Mouse (Mus musculus) ES-Bruce4 (cell line): ENCODE measurements around the gene Gm21319. TPM values are rescaled to one million over a fixed set of nuclear protein-coding genes. Genes with fewer than 3 reads are reported as not detected.
"Not testable (repeated sequence)": the region's sequence is repeated elsewhere in the genome, so short reads cannot be mapped to it uniquely, and the experiment has no call there.

Experiments
- H3K27ac ChIP-seq: 2 replicates; pipeline ENCODE4 v1.5.1; 2012; ENCODE audit warnings: low read length, inconsistent platforms; ENCODE audit not compliant: insufficient read depth
- H3K27me3 ChIP-seq: 2 replicates; pipeline ENCODE4 v1.6.1; 2012; ENCODE audit warnings: mild to moderate bottlenecking, low read length, inconsistent platforms; ENCODE audit not compliant: control insufficient read depth, poor library complexity, insufficient read depth, severe bottlenecking
- H3K36me3 ChIP-seq: 2 replicates; pipeline ENCODE4 v1.6.1; 2012; ENCODE audit warnings: inconsistent platforms, mild to moderate bottlenecking, low read length, moderate library complexity; ENCODE audit not compliant: control insufficient read depth, poor library complexity, insufficient read depth, severe bottlenecking
- H3K4me1 ChIP-seq: one replicate; pipeline ENCODE4 v1.8.1; 2011; ENCODE audit warnings: low read length; ENCODE audit not compliant: control insufficient read depth, insufficient read depth
- H3K4me3 ChIP-seq: 2 replicates; pipeline ENCODE4 v1.5.1; 2011; ENCODE audit warnings: low read depth, mild to moderate bottlenecking, low read length
- H3K9ac ChIP-seq: 2 replicates; pipeline ENCODE4 v1.6.1; 2012; ENCODE audit warnings: low read depth, mild to moderate bottlenecking, inconsistent platforms; ENCODE audit not compliant: poor library complexity, severe bottlenecking
- H3K9me3 ChIP-seq: replicated peaks from 2 replicates; pipeline ENCODE4 v1.6.1; 2012; ENCODE audit warnings: mild to moderate bottlenecking, low read length, inconsistent platforms; ENCODE audit not compliant: control insufficient read depth, poor library complexity, insufficient read depth, severe bottlenecking
- polyA plus RNA-seq: library from polyadenylated mRNA; stranded (reverse); fragments of >200 nt; gene quantifications from 2 replicates; pipeline ENCODE4 v1.2.4, GENCODE M21; 2011; ENCODE audit warnings: low read depth; ENCODE audit not compliant: missing spikeins, insufficient read depth, insufficient read length

The Gm21319 gene
- polyA plus RNA-seq: 0.38 TPM in 1 of 2 replicates, not detected in the other

DNA sequence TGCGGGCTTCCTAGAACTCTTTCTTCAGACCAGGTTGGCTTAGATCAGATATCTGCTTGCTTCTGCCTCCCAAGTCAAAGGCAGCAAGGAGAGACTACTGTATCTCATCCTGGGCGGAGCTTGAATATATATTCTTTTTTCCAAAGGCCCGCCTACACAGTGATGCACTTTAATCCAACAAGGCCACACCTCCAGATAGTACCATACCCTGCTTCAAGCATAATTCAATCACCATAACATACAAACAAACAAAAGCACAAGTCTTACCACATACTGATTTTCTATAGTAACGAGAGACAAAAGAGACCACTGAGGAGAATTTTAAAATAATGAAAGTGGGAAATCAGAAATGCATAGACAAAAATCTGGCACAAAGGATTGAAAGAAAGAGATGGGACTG lies at the start of gene Gm21319:
Gm21319 (minus strand) TSS at position 101 of the 400 bp plus-strand sequence.
- not testable (repeated sequence) for H3K4me1 ChIP-seq, H3K9ac ChIP-seq, H3K4me3 ChIP-seq, H3K27me3 ChIP-seq, H3K9me3 ChIP-seq, H3K27ac ChIP-seq, H3K36me3 ChIP-seq

DNA sequence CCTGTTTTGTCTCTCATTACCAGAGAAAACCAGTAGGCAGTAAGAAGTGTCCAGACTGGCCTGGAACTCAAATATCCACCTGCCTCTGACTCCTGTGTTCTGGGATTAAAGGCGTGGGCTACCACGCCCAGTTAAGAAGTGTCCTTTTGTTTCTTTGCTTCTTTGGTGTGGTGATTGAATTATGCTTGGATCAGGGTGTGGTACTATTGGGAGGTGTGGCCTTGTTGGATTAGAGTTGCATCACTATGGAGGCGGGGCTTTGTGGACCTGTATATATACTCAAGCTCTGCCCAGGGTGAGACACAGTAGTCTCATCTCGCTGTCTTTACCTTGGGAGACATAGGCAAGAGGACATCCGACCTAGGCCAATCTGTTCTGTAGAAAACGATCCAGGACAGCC lies 40.7 kb upstream of the Gm21319 start, which contains the start of gene BB287469:
BB287469 (plus strand) TSS at position 301 of the 400 bp plus-strand sequence.
- not testable (repeated sequence) for H3K36me3 ChIP-seq, H3K9me3 ChIP-seq, H3K27ac ChIP-seq, H3K4me1 ChIP-seq, H3K27me3 ChIP-seq, H3K4me3 ChIP-seq, H3K9ac ChIP-seq

DNA sequence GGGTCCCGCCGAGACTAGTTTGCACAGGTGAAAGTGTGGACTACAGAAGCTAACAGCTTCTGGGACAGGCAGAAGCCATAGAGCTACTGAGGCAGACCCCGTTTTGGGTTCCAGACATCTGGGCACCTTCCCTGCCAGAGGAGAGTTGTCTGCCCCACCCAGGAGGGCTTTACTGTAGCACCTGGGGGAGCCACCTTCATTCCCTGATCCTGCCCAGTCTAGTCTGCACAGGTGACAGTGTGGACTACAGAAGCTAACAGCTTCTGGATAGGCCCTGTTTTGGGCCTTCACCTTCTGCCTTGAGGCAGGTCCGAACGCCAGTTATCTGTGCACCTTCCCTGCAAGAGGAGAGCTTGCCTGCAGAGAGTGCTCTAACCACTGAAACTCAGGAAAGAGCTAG lies 22.4 kb upstream of the Gm21319 start:
- H3K27ac ChIP-seq: not testable (repeated sequence)

DNA sequence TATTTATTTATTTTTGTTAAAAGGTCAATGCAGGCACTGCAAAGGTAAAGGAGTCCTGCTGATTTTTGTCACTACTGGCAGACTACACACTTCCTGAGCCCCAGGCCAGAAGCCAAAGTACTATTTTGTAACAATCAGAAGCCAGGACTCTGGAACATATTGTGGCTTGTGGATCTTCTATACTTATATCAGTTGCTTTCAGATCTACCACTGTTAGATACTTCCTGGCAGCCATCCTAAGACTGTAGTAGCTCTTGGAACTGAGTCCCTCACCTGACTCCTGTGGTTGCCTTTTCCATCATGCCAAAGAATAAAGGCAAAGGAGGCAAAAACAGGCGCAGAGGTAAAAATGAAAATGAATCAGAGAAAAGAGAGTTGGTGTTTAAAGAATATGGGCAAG lies 19.7 kb upstream of the Gm21319 start, which contains the start of gene Gm21936:
Gm21936 (plus strand) TSS at position 301 of the 400 bp plus-strand sequence.
- H3K4me3 ChIP-seq, H3K36me3 ChIP-seq, H3K27me3 ChIP-seq, H3K27ac ChIP-seq, H3K9me3 ChIP-seq, H3K9ac ChIP-seq, H3K4me1 ChIP-seq: not testable (repeated sequence)

More for the DNA sequence above, 22.4 kb upstream of the Gm21319 start:
- not testable (repeated sequence) for H3K36me3 ChIP-seq, H3K4me1 ChIP-seq, H3K9me3 ChIP-seq, H3K4me3 ChIP-seq, H3K27me3 ChIP-seq, H3K9ac ChIP-seq

Other genes with a start within 250 kb of the Gm21319 start
- gene Oog1, start 173.1 kb downstream of the Gm21319 start, polyA plus RNA-seq: not detected in 2 replicates
- gene Gm4027, start 156.9 kb downstream of the Gm21319 start, polyA plus RNA-seq: not detected in 2 replicates
- not detected in 2 replicates for gene Gm16381, start 131.1 kb downstream of the Gm21319 start, polyA plus RNA-seq
- not detected in 2 replicates for gene Gm21936, start 19.8 kb upstream of the Gm21319 start, polyA plus RNA-seq
- gene BB287469, start 40.8 kb upstream of the Gm21319 start, polyA plus RNA-seq: not detected in 2 replicates
- not detected in 2 replicates for gene Gm2001, start 66.6 kb upstream of the Gm21319 start, polyA plus RNA-seq
- not detected in 2 replicates for gene Gm2016, start 98.3 kb upstream of the Gm21319 start, polyA plus RNA-seq
- not detected in 2 replicates for gene Gm2022, start 119.6 kb upstream of the Gm21319 start, polyA plus RNA-seq
- gene Gm2035, start 144.1 kb upstream of the Gm21319 start, polyA plus RNA-seq: not detected in 2 replicates
- gene Gm2042, start 178.3 kb upstream of the Gm21319 start, polyA plus RNA-seq: not detected in 2 replicates
- not detected in 2 replicates for gene Gm2075, start 236.1 kb upstream of the Gm21319 start, polyA plus RNA-seq
- gene Gm6803, start 243.0 kb upstream of the Gm21319 start, polyA plus RNA-seq: not detected in 2 replicates